Mouse (Mus musculus): Measurements from ENCODE around the gene Mtr. TPM values are rescaled to one million over a fixed set of nuclear protein-coding genes. Genes with fewer than 3 reads are reported as not detected.

The Mtr gene
- polyA plus RNA-seq, 1 experiment from 2014 or later = 18.2 TPM

Other genes starting within 250 kb of the Mtr start
- gene Ryr2, start 151.2 kb downstream of the Mtr start, polyA plus RNA-seq (2014; fragmentation: Nextera tagmentation; extraction: Ambion mirVana) = 0.38 and 0.88 TPM in 2 replicates
- gene Actn2, start 82.6 kb upstream of the Mtr start, polyA plus RNA-seq (2014; fragmentation: Nextera tagmentation; extraction: Ambion mirVana) = 2.0 and 7.2 TPM in 2 replicates
- 48.8 and 56.7 TPM in 2 replicates for gene Heatr1, start 136.9 kb upstream of the Mtr start, polyA plus RNA-seq (2014; fragmentation: Nextera tagmentation; extraction: Ambion mirVana)
- 17.4 and 19.7 TPM in 2 replicates for gene Lgals8, start 206.8 kb upstream of the Mtr start, polyA plus RNA-seq (2014; fragmentation: Nextera tagmentation; extraction: Ambion mirVana)

Data from liver, embryonic 11.5 days (tissue).